Mouse (Mus musculus) skeletal muscle tissue, adult 2 months (tissue): Measurements from ENCODE around the gene Kctd8.
"Not testable (repeated sequence)": the region's sequence is repeated elsewhere in the genome, so short reads cannot be mapped to it uniquely, and the experiment has no call there.

Experiments
- DNase-seq: peaks from one replicate; pipeline ENCODE4 v3.0.0-alpha.2; 2012; ENCODE audit warnings: low read depth, low spot score

The Kctd8 gene

DNA sequence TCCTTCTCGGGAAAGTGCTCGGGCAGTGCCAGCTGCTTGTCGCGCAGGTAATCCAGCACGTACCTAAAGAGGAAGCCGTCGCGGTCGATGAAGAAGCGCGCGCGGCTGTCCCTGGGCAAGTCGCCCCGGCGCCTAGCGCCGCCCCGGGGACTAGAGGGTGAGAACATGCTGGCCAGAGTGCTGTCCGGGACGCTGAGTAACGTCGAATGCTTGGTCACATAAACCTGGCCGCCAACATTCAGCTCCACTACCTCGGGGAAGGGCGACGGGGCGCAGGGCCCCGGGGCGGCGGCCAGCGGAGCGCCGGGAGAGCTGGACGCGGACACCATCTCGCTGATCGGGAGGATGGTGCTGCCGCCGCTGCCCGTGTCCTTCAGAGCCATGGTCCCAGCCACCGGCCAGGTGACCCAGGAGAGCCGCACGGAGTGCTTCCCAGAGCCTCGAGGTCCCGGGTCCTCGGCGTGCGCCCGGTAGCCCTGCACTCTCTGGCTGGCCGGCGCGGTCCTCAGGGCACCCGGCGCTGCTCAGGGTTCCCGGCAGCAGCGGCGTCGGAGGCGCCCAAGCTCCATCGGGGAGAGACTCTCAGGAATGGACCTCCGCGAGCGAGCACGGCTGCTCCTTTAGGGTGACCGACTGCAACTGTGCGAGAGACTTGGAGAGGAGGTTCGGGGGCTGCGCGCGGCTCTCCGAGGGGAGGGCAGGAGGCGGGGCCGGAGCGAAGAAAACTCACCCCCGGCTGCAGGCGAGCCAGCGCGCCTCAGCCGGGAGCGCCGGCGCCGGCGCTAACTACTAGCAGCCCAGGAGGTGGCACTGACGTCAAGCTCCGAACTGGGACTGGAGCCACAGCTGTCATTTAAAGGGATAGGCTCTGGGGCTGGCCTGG lies at the start of gene Kctd8:
Gene Kctd8 (minus strand): TSS at position 761 of the 883 bp plus-strand sequence.
- DNase-seq = peak; percentile 5

- no peak for DNase-seq
These were observed 37.6 kb upstream of the Kctd8 start for GRCm38 (mm10) chr5:69379072-69379471.

- no peak for DNase-seq
These were observed 9.1 kb upstream of the Kctd8 start for GRCm38 (mm10) chr5:69350596-69350995.

DNA sequence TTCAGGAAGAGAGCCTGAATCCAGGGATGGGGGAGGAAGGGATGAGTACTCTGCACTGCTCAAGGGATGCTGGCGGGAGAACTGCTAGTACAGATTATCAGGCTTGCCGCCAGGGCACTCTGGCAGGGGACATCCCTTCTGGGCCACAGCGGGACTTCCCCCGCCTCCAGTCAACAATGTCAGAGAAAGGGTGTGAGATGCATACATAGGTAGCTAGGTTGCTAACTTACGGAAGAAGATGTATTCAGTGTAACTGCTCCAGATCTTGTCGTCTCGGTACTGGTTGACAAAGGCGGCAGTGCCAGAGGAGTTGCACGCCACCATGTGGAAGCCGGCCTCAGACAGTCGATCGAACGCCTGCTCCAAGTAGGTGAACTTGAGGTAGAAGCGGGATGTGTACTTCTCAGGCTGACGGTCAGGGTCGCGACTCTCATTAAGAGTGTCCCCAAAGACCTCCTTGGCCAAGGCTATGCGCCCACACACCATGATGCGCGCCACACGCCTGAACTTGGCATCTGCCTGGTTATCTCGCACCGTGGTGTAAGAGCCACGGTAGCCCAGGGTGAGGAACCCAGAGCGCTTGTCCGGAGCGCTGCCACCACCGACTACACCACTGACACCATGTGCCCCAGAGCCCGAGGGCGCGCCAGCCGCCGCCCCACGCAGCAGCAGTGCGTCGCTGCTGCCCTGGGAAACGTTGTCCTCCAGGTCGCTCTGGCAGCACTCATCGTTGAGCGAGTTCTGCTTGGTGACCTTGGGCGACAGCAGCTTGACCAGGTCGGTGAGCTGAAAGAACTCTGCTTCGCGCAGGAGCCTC lies 1.2 kb downstream of the Kctd8 start:
- no peak for DNase-seq

GRCm38 (mm10) chr5:69339623-69339970 lies 1.9 kb downstream of the Kctd8 start:
- no peak for DNase-seq

DNA sequence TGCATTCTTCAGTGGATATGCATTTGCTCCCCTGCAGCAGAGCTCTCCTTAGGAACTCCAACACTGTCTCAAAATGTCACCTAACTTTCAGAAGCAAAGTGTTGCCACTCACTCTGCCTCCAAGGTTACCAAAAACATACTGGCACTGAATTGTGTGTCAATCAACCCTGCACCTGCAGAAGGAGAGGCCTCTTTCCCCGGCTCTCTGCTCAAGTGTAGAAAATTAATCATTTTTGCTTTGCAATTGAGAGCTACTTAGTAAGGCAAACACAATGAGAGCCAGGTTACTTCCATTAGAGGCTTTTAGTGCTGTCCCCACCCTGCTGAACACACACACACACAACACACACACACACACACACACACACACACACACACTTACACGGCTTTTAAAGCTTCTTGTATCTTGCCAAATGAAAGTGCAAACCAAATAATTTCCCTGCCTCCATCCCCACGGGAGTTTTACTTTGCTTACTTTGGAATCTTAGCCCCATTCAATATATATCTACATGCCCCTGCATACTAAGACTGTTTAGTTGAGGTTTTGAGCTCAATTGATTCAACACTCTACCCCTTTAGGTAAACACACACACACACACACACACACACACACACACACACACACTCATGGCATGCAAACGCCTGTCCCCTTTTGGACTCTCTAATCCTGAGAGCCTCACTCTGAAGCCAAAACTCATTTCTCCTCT lies 2.4 kb downstream of the Kctd8 start:
- DNase-seq = no peak

DNA sequence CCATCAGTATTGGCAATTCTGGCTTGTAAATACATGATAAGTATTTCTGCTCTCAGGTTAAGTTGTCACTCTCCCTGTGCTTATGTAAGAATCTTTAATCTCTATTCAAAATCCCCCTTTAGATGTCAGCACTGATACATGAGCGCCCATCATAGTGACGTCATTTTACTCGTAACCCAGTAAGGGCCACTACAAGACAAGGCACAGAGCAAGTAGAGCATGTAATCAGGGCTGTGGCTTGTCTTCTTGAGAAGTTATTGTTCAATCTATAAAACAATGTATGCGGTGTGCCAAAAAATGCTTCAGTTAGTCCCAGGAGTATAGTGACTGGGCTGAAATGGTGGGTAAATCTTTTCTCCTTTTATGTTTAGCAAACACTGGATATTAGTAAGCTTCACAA lies 13.9 kb downstream of the Kctd8 start:
- DNase-seq = no peak

- no peak for DNase-seq
These were observed 16.8 kb downstream of the Kctd8 start for GRCm38 (mm10) chr5:69324566-69325230.

DNA sequence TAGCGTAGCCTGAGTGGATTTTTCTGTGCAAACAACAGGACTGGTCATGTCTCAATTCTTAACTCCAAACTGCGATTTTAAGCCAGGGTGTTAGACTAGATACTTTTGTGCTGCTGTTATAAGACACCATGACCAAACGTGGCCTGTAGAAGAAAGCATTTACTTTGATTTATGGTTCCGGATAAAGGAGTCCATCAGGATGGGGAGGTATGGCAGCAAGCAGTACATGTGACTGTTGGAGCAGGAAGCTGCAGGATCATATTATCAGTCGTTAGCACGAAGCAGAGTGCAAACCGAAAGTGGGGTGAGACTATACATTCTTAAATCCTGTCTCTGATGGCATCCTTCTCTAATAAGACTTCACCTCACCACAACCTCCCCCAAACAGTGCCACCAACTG lies 28.9 kb downstream of the Kctd8 start:
- DNase-seq = no peak

DNA sequence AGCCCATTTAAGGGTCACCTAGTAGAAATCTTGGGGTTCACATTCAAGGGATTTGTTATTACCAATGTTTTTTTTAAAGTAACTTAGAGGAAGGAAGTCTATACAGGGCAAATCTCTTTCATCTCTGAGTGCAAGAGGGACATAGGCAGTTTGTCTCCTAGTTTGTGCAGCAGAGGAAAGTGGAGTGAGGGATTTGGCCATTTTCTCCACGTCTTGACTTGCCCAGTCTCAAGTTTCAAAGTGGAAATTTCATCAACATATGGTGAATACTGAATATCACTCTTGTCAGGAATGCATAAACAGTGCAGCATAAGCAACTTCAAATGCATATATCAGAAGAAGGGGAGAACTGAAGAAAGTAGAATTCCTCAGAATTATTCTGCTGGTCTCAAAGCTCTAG lies 39.8 kb downstream of the Kctd8 start:
- DNase-seq = no peak

- DNase-seq = no peak
These were observed 49.1 kb downstream of the Kctd8 start for GRCm38 (mm10) chr5:69292353-69292752.

DNA sequence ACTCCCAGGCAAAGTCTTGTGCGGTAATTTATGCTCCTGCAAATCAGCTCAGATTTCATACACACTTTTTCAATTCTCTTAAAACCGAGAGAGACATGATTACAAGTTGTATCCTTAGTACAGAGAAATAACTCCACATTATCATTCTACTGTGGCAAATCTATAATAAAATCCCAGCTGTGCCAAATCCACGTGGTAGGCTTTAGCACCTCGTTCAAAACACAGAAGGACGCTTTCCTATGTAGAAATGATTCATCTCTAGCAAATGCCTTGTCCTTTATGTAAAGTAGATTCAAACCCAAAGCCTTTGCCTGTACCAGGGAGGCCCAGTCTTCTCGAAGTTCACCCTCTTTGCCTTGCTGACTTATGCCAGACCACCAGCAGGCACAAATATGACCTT lies 57.1 kb downstream of the Kctd8 start:
- DNase-seq = no peak

DNA sequence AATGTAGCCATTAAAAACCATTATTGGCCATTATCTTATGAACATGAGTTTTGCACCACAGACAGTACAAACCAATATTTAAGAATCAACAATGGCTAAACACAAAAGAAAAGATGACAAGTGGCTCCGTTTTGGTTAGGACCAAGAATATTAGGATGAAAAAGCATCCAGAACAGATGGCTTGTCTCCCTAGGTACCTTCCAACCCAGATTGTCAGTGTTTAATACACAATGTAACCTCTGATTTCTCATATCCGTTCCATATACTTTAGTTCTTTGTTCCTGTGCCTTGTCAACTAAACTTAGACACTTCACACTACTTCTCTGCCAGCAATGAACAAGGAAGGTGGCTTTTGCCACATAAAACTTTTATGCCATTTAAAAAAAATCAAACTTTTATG lies 89.1 kb downstream of the Kctd8 start:
- DNase-seq = no peak

GRCm38 (mm10) chr5:69241931-69242330 lies 99.5 kb downstream of the Kctd8 start:
- no peak for DNase-seq

DNA sequence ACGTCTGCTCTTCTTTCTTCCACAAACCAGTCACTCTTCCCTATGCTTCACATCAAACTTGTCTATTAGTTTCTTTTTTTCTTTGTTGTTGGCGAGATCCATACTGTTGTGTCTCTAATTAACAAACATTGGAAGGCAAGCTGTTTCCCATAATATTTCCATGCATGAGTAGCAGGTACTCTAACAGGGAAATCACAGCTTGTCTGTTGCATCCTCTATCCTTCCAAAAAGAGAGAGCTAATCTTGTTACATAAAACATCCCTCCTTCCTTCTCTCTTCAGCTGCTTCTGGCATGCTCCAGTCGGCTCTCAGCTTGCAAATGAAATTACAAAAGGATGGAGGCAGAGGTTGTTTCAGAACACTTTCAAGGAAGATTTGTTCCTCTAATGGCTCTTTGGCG lies 107.9 kb downstream of the Kctd8 start:
- DNase-seq = no peak

GRCm38 (mm10) chr5:69231649-69232048 lies 109.8 kb downstream of the Kctd8 start:
- not testable (repeated sequence) for DNase-seq

- DNase-seq = no peak
These were observed 114.3 kb downstream of the Kctd8 start for GRCm38 (mm10) chr5:69227147-69227546.

GRCm38 (mm10) chr5:69222608-69223007 lies 118.9 kb downstream of the Kctd8 start:
- no peak for DNase-seq

DNA sequence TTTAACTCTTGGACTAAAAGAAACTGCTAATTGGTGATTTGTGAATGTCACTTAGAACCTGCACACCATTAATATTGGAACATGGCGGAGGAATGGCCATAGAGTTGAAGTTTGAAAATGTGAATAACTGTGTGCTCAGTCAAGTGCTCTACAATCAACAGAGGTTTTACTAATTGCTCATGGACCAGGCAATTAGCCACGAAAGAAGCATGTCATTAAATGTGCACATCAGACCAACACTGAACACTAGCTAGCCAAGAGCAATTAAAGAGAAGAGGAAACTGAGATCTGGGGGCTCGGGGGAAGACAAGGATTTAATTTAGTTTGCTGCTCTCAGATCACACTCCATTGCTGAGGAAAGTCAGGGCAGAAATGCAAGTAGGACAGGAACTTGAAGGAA lies 126.3 kb downstream of the Kctd8 start:
- no peak for DNase-seq

DNA sequence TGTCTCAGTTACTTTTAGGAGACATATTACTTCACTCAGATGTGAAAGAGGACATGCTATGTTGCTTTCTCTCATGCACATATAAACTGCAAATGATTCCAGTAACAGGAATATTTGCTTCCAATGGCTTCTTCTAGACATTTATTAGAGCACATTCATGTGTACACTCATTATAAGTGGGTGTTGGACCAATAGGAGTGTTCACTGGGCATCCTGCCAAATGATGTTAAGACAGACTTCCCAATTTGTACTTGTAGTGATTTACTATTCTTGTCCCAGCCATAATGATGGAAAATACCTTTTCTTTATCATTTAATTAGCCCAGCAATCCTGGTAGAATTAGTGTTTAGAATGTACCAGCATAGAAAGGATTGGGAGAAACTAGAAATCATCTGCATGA lies 132.1 kb downstream of the Kctd8 start:
- no peak for DNase-seq

DNA sequence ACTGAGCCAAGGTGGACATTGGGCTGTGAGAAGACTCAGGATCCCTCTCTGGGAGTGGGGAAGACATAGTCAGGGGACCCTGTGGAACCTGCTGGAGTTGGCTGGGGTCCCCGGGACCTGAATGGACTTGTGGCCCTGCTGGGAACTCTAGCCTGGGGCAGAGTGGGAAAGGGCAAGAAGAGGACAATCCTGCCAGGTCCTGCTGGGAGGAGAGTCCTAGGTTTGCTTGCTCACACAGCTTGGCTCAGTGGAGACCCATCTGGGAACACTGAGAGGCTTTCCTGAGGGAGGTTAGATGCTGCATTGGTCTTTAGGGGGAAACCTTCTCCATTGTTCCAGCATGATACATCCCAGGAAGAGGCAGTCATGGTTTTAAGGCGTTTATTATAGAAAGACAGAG lies 133.8 kb downstream of the Kctd8 start:
- no peak for DNase-seq
